Mouse (Mus musculus): ENCODE measurements around the gene Foxk1. TPM values are rescaled to one million over a fixed set of nuclear protein-coding genes. Genes with fewer than 3 reads are reported as not detected.

Foxk1 gene
- polyA plus RNA-seq, 1 experiment from 2014 or later: 1.9 TPM

- peaks cover 21% of the 10 kb centered on the region for H3K36me3 ChIP-seq (ENCODE audit: control insufficient read depth, insufficient read depth, low read length)
Observed at GRCm38 (mm10) chr5:142457345-142457744, 56.0 kb downstream of the Foxk1 start.

GRCm38 (mm10) chr5:142458791-142459557 lies 57.7 kb downstream of the Foxk1 start:
- Histone ChIP-seq H3K9ac (ENCODE audit: low read depth, low read length) (peak overlapping the region; percentile 21; the same call in 1 of the 2 replicates), H3K36me3 (ENCODE audit: control insufficient read depth, insufficient read depth, low read length) (peaks cover 16% of the 10 kb centered on the region), H3K4me2 (ENCODE audit: low read depth, low read length) (no peak overlapping the region), H3K27ac (ENCODE audit: low read length) (peak overlapping the region; percentile 48; the same call in 1 of the 2 replicates), H3K4me3 (ENCODE audit: low read length) (no peak overlapping the region), H3K27me3 (replicated peaks; ENCODE audit: control insufficient read depth, insufficient read depth, low read length) (no peaks in the 10 kb centered on the region), H3K4me1 (ENCODE audit: control insufficient read depth, insufficient read depth, low read length) (peaks cover 13% of the 10 kb centered on the region), H3K9me3 (ENCODE audit: control insufficient read depth, low read length) (no peaks in the 10 kb centered on the region)
- no peak for ATAC-seq
- 83% methylated on average over 17 of the region's 17 CpGs for whole genome bisulfite sequencing

More at GRCm38 (mm10) chr5:142457345-142457744, 56.0 kb downstream of the Foxk1 start:
- H3K4me2 ChIP-seq (ENCODE audit: low read depth, low read length): no peak overlapping the region
- H3K4me3 ChIP-seq (ENCODE audit: low read length): no peak overlapping the region
- WGBS: 50% methylated on average over 10 of the region's 10 CpGs
- no peak overlapping the region for H3K9ac ChIP-seq (ENCODE audit: low read depth, low read length)
- H3K27ac ChIP-seq (ENCODE audit: low read length): peak overlapping the region; percentile 46
- ATAC-seq: no peak
- peaks cover 13% of the 10 kb centered on the region for H3K4me1 ChIP-seq (ENCODE audit: control insufficient read depth, insufficient read depth, low read length)
- H3K27me3 ChIP-seq (replicated peaks; ENCODE audit: control insufficient read depth, insufficient read depth, low read length): no peaks in the 10 kb centered on the region
- H3K9me3 ChIP-seq (ENCODE audit: control insufficient read depth, low read length): no peaks in the 10 kb centered on the region

GRCm38 (mm10) chr5:142459834-142460233 lies 58.5 kb downstream of the Foxk1 start:
- Histone ChIP-seq H3K36me3 (ENCODE audit: control insufficient read depth, insufficient read depth, low read length) (peaks cover 13% of the 10 kb centered on the region), H3K27ac (ENCODE audit: low read length) (no peak overlapping the region), H3K4me1 (ENCODE audit: control insufficient read depth, insufficient read depth, low read length) (peaks cover 17% of the 10 kb centered on the region), H3K4me3 (ENCODE audit: low read length) (no peak overlapping the region), H3K9me3 (ENCODE audit: control insufficient read depth, low read length) (no peaks in the 10 kb centered on the region), H3K27me3 (replicated peaks; ENCODE audit: control insufficient read depth, insufficient read depth, low read length) (no peaks in the 10 kb centered on the region), H3K9ac (ENCODE audit: low read depth, low read length) (no peak overlapping the region), H3K4me2 (ENCODE audit: low read depth, low read length) (no peak overlapping the region)
- WGBS: 77% methylated on average over 5 of the region's 5 CpGs
- no peak for ATAC-seq

- no peak for ATAC-seq
- Histone ChIP-seq H3K9me3 (ENCODE audit: control insufficient read depth, low read length) (no peaks in the 10 kb centered on the region), H3K4me2 (ENCODE audit: low read depth, low read length) (no peak overlapping the region), H3K4me1 (ENCODE audit: control insufficient read depth, insufficient read depth, low read length) (peaks cover 20% of the 10 kb centered on the region), H3K27ac (ENCODE audit: low read length) (no peak overlapping the region), H3K36me3 (ENCODE audit: control insufficient read depth, insufficient read depth, low read length) (peaks cover 17% of the 10 kb centered on the region), H3K9ac (ENCODE audit: low read depth, low read length) (no peak overlapping the region), H3K27me3 (replicated peaks; ENCODE audit: control insufficient read depth, insufficient read depth, low read length) (no peaks in the 10 kb centered on the region), H3K4me3 (ENCODE audit: low read length) (no peak overlapping the region)
- WGBS: 95% methylated on average over 7 of the region's 7 CpGs
Observed at GRCm38 (mm10) chr5:142461942-142462640, 60.8 kb downstream of the Foxk1 start.

- Histone ChIP-seq H3K27ac (ENCODE audit: low read length) (no peak overlapping the region), H3K36me3 (ENCODE audit: control insufficient read depth, insufficient read depth, low read length) (peaks cover 17% of the 10 kb centered on the region), H3K27me3 (replicated peaks; ENCODE audit: control insufficient read depth, insufficient read depth, low read length) (no peaks in the 10 kb centered on the region), H3K4me3 (ENCODE audit: low read length) (no peak overlapping the region), H3K9me3 (ENCODE audit: control insufficient read depth, low read length) (no peaks in the 10 kb centered on the region), H3K4me1 (ENCODE audit: control insufficient read depth, insufficient read depth, low read length) (peaks cover 20% of the 10 kb centered on the region), H3K9ac (ENCODE audit: low read depth, low read length) (no peak overlapping the region), H3K4me2 (ENCODE audit: low read depth, low read length) (no peak overlapping the region)
- no peak for ATAC-seq
- WGBS: 92% methylated on average over 2 of the region's 2 CpGs
Observed at GRCm38 (mm10) chr5:142462641-142462948, 61.3 kb downstream of the Foxk1 start.

GRCm38 (mm10) chr5:142463011-142463410 lies 61.7 kb downstream of the Foxk1 start:
- peak overlapping the region; percentile 72; the same call in 1 of the 2 replicates for H3K4me3 ChIP-seq (ENCODE audit: low read length)
- H3K36me3 ChIP-seq (ENCODE audit: control insufficient read depth, insufficient read depth, low read length): peaks cover 20% of the 10 kb centered on the region
- WGBS: 85% methylated on average over 6 of the region's 6 CpGs
- H3K27me3 ChIP-seq (replicated peaks; ENCODE audit: control insufficient read depth, insufficient read depth, low read length): no peaks in the 10 kb centered on the region
- peak overlapping the region; percentile 58 for H3K4me2 ChIP-seq (ENCODE audit: low read depth, low read length)
- peak overlapping the region; percentile 78 for H3K27ac ChIP-seq (ENCODE audit: low read length)
- peak overlapping the region; percentile 55 for H3K9ac ChIP-seq (ENCODE audit: low read depth, low read length)
- H3K9me3 ChIP-seq (ENCODE audit: control insufficient read depth, low read length): no peaks in the 10 kb centered on the region
- no peak for ATAC-seq
- peaks cover 20% of the 10 kb centered on the region for H3K4me1 ChIP-seq (ENCODE audit: control insufficient read depth, insufficient read depth, low read length)

GRCm38 (mm10) chr5:142463461-142464454 lies 62.5 kb downstream of the Foxk1 start, which contains the start of gene Ap5z1:
Ap5z1 (plus strand) TSS chr5:142463944.
- Histone ChIP-seq H3K9ac (ENCODE audit: low read depth, low read length) (peak within 1 kb of the TSS; percentile 83), H3K4me3 (ENCODE audit: low read length) (peak within 1 kb of the TSS; percentile 72), H3K27ac (ENCODE audit: low read length) (peak within 1 kb of the TSS; percentile 78), H3K27me3 (replicated peaks; ENCODE audit: control insufficient read depth, insufficient read depth, low read length) (no peaks in the 10 kb centered on the region), H3K9me3 (ENCODE audit: control insufficient read depth, low read length) (no peaks in the 10 kb centered on the region), H3K4me1 (ENCODE audit: control insufficient read depth, insufficient read depth, low read length) (peaks cover 17% of the 10 kb centered on the region), H3K4me2 (ENCODE audit: low read depth, low read length) (peak within 1 kb of the TSS; percentile 58), H3K36me3 (ENCODE audit: control insufficient read depth, insufficient read depth, low read length) (peaks cover 15% of the 10 kb centered on the region)
- 2% methylated on average over 60 of the region's 60 CpGs for WGBS
- ATAC-seq: peak; percentile 91

- 93% methylated on average over 13 of the region's 13 CpGs for WGBS
- no peak overlapping the region for H3K4me2 ChIP-seq (ENCODE audit: low read depth, low read length)
- no peaks in the 10 kb centered on the region for H3K27me3 ChIP-seq (replicated peaks; ENCODE audit: control insufficient read depth, insufficient read depth, low read length)
- no peaks in the 10 kb centered on the region for H3K9me3 ChIP-seq (ENCODE audit: control insufficient read depth, low read length)
- no peak overlapping the region for H3K9ac ChIP-seq (ENCODE audit: low read depth, low read length)
- H3K4me3 ChIP-seq (ENCODE audit: low read length): no peak overlapping the region
- ATAC-seq: no peak
- H3K4me1 ChIP-seq (ENCODE audit: control insufficient read depth, insufficient read depth, low read length): peaks cover 7% of the 10 kb centered on the region
- 0 out of 2 replicates have a peak, but pooled peaks cover 7% of the 10 kb centered on the region for H3K36me3 ChIP-seq (ENCODE audit: control insufficient read depth, insufficient read depth, low read length)
- no peak overlapping the region for H3K27ac ChIP-seq (ENCODE audit: low read length)
Observed at GRCm38 (mm10) chr5:142468375-142468774, 67.1 kb downstream of the Foxk1 start.

- Histone ChIP-seq H3K4me1 (ENCODE audit: control insufficient read depth, insufficient read depth, low read length) (peaks cover 3% of the 10 kb centered on the region), H3K9ac (ENCODE audit: low read depth, low read length) (no peak overlapping the region), H3K36me3 (ENCODE audit: control insufficient read depth, insufficient read depth, low read length) (peaks cover 9% of the 10 kb centered on the region; the same call in 1 of the 2 replicates), H3K4me3 (ENCODE audit: low read length) (no peak overlapping the region), H3K9me3 (ENCODE audit: control insufficient read depth, low read length) (no peaks in the 10 kb centered on the region), H3K4me2 (ENCODE audit: low read depth, low read length) (no peak overlapping the region), H3K27me3 (replicated peaks; ENCODE audit: control insufficient read depth, insufficient read depth, low read length) (no peaks in the 10 kb centered on the region), H3K27ac (ENCODE audit: low read length) (no peak overlapping the region)
- ATAC-seq: no peak
- WGBS: 88% methylated on average over 11 of the region's 11 CpGs
Observed at GRCm38 (mm10) chr5:142469796-142470195, 68.5 kb downstream of the Foxk1 start.
